Mouse (Mus musculus): ENCODE results near the gene C530008M17Rik.

The C530008M17Rik gene

DNA sequence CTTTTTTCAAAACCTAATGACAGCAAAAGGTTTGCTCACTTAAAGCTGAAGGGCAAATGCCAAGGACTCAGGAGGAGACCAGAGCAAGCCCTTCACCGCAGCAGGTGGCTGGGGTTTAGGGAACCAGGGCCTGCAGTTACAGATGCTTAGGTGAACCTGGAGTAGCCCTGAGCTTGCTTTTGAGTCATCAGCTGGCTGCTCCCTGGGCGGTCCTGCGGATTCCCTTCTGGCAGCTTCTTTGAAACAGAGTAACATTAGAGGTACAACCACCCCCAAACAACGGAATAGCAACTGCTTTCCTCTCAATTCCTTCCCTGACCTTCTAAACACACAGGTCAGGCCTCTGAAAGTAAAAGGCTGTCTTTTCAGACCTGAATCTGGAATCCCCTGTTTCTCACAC lies 116.5 kb downstream of the C530008M17Rik start:
- DNase-seq (ENCODE audit: low spot score in 2 of 2) = no peak

- DNase-seq (ENCODE audit: low spot score in 2 of 2) = no peak
Measured at GRCm38 (mm10) chr5:76773492-76774158, 117.3 kb downstream of the C530008M17Rik start.

DNA sequence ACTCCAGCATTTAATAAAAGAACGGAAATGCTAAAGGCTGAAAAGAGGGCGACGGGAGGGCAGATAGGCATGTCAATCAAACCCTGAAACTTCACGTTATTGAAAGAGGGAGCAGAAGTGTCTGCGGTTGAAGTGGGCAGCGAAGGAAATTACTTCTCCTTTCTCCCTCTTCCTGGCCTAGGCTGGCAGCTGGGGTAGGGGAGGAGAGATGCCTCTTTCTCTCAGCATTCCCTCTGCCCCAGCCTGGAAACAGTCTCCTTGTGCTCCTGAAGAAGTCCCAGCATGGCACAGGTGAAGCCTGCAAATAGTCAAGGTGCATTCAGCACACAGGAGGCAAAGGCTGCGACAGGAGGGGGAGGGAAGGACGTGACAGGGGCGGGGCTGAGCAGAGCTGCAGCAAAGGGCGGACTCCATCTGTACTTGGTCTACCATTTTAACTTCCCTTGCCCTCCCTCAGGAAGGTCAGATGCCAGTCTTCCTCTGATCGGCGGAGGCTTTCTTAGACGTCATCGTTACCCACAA lies 122.8 kb downstream of the C530008M17Rik start:
- DNase-seq (ENCODE audit: low spot score in 2 of 2) = peak; percentile 11 to 12

GRCm38 (mm10) chr5:76781943-76782342 lies 125.6 kb downstream of the C530008M17Rik start:
- DNase-seq (ENCODE audit: low spot score in 2 of 2) = no peak

DNA sequence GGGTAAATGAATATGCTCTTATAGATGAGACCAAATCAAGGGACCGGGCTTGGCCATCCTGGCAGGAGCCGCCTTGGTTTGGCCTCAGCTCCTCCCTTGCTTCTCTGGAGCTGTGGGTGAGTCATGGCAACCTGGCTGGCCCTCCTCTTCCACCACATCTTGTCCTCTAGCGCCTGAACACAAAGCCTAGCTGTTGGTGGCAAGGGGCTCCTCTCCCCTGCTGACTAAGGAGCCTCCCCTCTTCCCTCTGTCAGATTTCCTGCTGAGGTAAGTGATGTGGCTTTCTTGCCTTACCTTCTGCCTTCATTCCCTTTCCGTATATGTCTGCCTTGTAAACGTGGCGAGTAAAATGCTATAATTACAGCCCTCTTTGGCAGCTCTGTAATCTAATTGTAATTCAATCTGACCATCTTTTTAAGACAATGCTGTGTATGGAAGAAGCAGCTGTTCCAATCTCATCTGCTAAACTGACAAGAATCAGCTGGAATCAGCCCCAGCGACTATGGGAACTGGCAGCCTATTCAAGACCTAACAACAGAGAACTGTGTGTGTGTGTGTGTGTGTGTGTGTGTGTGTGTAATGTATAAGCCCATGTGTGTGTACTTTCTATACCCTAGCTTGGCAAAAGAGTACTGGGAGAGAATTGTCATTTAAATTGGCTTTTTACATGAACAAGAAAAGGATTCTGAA lies 126.2 kb downstream of the C530008M17Rik start:
- DNase-seq (ENCODE audit: low spot score in 2 of 2) = no peak

DNA sequence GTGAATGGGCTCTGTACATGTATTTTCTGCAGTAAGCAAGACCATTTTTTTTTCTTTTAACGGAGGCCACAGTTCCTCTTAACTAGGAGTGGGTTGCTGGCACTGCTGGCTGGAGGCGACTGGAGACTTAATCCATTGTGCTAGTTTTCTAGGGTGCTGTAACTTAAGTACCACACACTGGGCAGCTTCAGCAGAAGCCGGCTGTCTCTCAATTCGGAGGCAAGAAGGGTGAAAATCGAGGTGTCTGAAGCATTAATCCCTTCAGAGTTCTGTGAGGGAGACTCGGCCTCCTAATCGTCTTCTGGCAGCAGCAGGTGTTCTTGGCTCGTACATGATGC lies 126.8 kb downstream of the C530008M17Rik start:
- DNase-seq (ENCODE audit: low spot score in 2 of 2) = no peak

DNA sequence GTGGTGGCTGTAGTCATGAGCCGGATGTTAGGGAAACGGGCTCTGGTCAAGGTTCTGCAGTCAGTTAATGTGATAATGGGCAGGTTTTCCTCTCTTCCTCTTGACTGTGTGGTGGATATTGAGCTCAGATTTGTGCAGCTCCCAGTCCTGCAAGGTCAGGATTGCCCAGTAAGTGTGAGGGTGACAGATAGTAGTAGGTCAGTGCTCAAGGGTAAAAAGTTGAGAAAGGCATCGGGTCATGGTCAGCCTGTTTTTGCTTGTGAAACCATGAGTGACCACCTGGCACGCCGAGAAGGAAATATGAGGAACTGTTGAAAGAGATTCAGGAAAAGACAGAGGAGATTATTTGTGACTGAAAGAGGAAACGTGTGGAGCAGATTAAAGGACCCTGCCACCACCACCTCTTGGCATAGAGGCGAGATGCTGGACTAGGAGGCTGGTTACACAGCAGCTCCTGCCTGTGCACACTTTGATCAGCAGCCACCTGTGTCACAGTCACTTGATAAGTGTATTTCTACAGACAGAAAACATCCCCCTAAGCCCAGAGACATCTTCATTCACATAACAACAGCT lies 127.9 kb downstream of the C530008M17Rik start:
- no peak for DNase-seq (ENCODE audit: low spot score in 2 of 2)

GRCm38 (mm10) chr5:76785013-76785412 lies 128.7 kb downstream of the C530008M17Rik start:
- no peak for DNase-seq (ENCODE audit: low spot score in 2 of 2)

DNA sequence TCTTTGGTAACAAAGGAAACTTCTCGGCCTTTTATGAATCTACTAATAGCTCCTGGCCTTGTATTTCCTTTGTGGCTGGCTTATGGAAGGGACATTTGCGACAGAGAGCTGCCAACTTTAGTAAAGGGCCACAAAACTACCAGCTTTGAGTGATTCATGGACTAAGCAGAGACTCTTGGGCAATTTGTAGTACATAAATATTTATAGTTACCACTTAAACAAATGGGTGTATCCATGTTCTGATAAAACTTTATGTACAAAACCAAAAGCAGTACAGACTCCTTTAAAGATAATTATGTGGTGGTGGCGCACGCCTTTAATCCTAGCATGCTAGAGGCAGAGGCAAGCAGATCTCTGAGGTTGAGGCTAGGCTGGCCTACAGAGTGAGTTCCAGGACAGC lies 133.6 kb downstream of the C530008M17Rik start:
- no peak for DNase-seq (ENCODE audit: low spot score in 2 of 2)

DNA sequence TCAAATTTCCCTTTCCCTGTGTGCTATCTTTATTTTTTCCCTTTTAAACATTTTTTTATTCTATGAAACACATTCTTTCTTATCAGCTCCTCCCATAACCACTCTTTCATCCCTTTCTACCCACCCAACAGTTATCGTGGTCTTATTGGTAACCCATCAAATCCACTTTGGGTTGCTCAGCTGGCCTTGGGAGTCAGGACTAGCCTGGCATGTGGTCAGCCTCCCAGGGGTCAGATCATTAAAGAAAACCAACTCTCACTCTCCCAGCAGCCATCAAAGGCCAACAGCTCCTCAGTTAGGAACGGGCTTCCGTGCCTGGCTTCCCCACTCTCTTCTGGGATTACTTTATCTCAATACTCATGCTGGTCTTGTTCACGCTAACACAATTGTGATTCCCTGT lies 135.0 kb downstream of the C530008M17Rik start:
- DNase-seq (ENCODE audit: low spot score in 2 of 2) = no peak

GRCm38 (mm10) chr5:76792720-76793119 lies 136.4 kb downstream of the C530008M17Rik start:
- no peak for DNase-seq (ENCODE audit: low spot score in 2 of 2)

DNA sequence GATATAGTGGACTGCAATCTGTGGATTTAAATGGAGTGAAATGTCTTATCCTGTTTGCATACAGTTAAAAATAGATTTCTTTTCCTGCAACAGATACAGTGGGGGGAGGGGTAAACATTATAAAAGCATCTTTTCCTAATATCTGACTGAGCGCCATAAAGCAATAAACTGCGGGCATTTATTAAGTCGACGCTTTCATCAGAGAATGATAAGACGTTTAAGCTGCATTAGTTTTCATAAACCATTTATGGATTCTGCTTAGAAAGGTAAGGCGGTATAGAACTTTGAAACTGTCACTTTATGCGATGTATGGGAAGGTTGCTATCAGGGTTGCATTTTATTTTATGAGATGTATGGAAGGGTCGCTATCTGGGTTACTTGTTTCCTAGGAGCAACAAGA lies 141.7 kb downstream of the C530008M17Rik start:
- DNase-seq (ENCODE audit: low spot score in 2 of 2) = no peak

GRCm38 (mm10) chr5:76799471-76799870 lies 143.2 kb downstream of the C530008M17Rik start:
- no peak for DNase-seq (ENCODE audit: low spot score in 2 of 2)

- DNase-seq (ENCODE audit: low spot score in 2 of 2) = no peak
Measured at GRCm38 (mm10) chr5:76809031-76809430, 152.7 kb downstream of the C530008M17Rik start.

DNA sequence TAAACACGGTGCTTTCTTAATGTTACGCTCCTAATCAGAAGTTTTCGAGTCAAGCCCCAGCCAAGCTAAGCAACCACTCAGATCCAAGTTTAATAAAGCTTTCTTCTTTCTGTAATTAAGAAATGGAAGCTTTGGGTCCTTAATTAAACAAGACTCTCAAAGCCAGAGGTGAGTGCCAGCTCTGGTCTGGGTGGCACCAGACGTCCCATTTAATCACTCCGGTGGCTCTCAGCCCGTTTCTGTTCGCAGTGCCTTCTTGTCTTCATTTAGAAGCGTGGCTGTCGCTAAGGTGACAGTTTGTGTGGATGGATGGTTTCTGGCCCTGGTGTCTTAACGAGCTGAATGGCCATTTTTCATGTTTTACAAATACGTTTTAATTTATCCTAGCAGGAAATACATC lies 158.7 kb downstream of the C530008M17Rik start:
- no peak for DNase-seq (ENCODE audit: low spot score in 2 of 2)

DNA sequence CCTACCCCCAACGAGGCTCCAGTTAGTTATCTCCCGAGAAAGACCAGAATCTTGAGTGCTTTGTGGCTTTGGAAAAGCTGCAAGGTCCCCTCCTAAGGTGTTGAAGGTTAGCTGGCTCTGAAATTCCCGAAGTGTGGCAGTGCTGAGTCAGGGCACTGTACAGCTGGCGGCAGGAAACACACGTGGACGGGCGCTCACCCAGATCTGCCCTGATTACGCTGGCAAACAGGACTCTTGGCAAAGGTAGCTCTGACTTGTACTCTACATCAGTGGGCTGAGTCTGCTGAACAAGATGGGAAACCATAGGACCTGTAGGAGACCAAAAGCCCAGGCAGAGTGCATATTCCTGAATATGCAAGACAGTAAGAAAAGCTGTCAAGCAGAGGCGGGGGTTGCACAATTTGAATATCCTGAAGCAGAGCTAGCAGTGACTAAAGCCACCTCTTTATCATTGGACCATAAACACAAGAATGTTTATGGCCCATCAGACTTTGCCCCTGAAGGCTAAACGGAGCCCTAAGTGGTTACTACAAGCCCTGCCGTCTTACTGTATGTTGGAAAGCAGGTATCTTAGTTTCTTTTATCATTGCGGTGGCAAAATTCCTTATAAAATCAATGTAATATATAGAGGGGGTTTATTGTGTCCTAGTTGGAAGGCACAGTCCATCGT lies 159.6 kb downstream of the C530008M17Rik start:
- no peak for DNase-seq (ENCODE audit: low spot score in 2 of 2)

- DNase-seq (ENCODE audit: low spot score in 2 of 2) = no peak
Measured at GRCm38 (mm10) chr5:76816748-76817147, 160.4 kb downstream of the C530008M17Rik start.

- DNase-seq (ENCODE audit: low spot score in 2 of 2) = no peak
Measured at GRCm38 (mm10) chr5:76817678-76818077, 161.4 kb downstream of the C530008M17Rik start.

DNA sequence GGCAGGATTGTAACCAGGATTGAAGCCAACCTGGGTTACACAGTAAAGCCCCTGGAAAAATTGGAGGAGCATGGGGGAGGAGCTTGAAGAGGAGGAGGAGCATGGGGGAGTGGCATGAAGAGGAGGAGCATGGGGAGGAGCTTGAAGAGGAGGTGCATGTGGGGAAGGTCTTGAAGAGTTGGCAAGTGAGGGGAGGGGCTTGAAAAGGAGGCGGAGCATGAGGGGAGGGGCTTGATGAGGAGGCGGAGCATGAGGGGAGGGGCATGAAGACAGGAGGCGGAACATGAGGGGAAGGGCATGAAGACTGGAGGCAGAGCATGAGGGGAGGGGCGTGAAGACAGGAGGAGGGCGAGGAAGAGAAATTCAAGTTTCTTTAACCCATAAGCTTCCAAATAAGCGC lies 162.5 kb downstream of the C530008M17Rik start:
- DNase-seq (ENCODE audit: low spot score in 2 of 2) = no peak

DNA sequence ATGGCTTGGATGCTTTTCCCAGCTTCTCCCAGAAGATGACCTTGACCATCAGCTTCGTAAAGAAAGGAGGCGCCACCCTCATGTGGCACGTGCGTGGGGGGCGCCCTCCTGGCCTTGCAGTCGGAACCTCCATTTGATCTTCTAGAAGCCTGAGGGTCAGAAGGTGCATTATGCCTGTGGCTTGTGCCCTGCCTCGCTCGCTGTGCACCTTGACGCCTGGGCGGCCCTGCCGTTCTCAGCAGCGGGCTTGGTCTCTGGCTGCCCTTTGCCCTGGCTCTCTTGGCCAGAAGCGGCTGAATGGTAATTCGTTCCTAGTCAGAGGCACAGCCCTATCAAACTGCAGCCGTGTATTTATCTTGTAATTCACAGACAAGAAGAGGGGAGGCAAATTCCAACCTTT lies 165.8 kb downstream of the C530008M17Rik start:
- no peak for DNase-seq (ENCODE audit: low spot score in 2 of 2)

- DNase-seq (ENCODE audit: low spot score in 2 of 2) = no peak
Measured at GRCm38 (mm10) chr5:76828527-76829240, 172.4 kb downstream of the C530008M17Rik start.

Measured in spleen, postnatal 36 days (tissue).